Mouse (Mus musculus) brain, embryonic 14.5 days (tissue): ENCODE measurements at regions not wholly inside any gene's neighbourhood (a gene's known extent, or its start where the extent isn't known, plus 50 kb on each side); places are given as distances from the start of the nearest gene placed in this dataset.

Source experiments
- DNase-seq: peaks from one replicate; pipeline ENCODE4 v3.0.0-alpha.2; 2011; ENCODE audit warnings: low read depth
- CTCF ChIP-seq: fragments of 200-500 bp; IDR thresholded peaks from 2 replicates; pipeline ENCODE4 v1.5.1; 2012; ENCODE audit warnings: inconsistent platforms, mild to moderate bottlenecking, moderate library complexity, borderline replicate concordance; ENCODE audit not compliant: insufficient read depth, insufficient read length; ENCODE audit errors: extremely low read depth
- POLR2A ChIP-seq: fragments of 200-500 bp; IDR thresholded peaks from 2 replicates; pipeline ENCODE4 v1.6.1; 2012; ENCODE audit warnings: mild to moderate bottlenecking, inconsistent platforms, borderline replicate concordance; ENCODE audit not compliant: poor library complexity, insufficient read depth, insufficient read length, severe bottlenecking; ENCODE audit errors: extremely low read depth

DNA sequence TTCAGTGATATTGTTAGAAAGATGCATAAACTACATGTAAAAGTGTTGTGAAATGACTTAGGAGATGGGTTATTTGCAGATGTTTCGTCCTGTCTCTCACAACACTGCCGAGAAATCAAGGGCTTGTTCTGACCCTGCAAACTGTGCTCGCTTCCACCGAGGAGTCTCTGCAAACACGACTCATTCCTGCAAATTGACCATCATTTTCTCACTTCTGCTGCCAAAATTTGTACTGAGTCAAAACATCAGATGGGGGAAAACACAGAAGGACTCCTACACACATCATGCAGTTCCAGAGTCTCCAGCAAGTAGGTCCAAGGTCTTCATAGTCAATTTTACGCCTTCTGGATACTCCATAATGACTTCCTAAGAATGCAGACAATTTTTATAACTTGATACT is 109.9 kb upstream of the Qrfpr start:
- no peak for DNase-seq
- TF ChIP-seq CTCF = no peak
- no peak for TF ChIP-seq POLR2A

GRCm38 (mm10) chr3:36330656-36331055 is 108.5 kb upstream of the Qrfpr start:
- DNase-seq = peak; percentile 63

DNA sequence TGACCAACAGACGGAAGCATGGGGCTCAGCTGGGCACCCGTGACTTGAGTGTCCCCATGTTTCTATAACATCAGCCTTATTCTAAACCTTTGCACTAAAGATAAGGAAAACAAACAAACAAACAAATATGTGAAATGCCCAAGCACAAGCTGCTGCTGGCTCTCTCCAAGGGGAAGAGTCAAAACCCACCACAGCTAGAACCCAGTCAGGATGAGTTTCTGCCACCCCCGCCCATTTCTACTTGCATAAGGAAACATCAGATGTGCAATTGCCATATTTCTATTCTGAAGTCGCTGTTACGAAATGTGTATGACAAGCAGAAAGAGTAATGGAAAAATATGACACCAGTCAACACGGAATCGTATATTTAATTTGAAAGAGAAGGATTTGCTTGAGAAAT is 107.5 kb upstream of the Qrfpr start:
- no peak for TF ChIP-seq CTCF
- TF ChIP-seq POLR2A = no peak
- DNase-seq = no peak

More at GRCm38 (mm10) chr3:36330656-36331055, 108.5 kb upstream of the Qrfpr start:
- TF ChIP-seq POLR2A = no peak
- TF ChIP-seq CTCF = peak; percentile 48; the same call in 1 of the 2 replicates

GRCm38 (mm10) chr3:36328927-36329326 is 106.8 kb upstream of the Qrfpr start:
- TF ChIP-seq POLR2A (no peak), CTCF (no peak)
- no peak for DNase-seq

DNA sequence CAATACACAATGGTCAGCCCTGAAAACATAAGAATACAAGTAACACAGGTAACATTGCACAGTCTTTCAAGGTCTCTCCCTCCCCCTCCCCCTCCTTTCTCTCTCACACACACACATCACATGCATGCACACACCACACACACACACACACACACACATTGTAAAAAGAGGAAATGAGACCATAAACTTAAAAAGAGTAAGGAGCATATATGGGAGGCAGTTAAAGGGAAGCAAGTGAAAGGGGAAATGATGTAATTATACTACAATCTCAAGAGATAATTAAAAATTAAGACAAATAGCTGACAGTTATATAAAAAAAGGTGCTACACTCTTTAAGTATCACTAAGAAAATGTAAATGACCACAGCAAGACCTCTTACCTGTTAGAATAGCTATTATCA is 96.5 kb upstream of the Qrfpr start:
- DNase-seq = no peak
- TF ChIP-seq POLR2A = no peak
- no peak for TF ChIP-seq CTCF

- TF ChIP-seq POLR2A = no peak
- TF ChIP-seq CTCF = no peak
- no peak for DNase-seq
These were observed 89.2 kb upstream of the Qrfpr start for GRCm38 (mm10) chr3:36311337-36311736.

DNA sequence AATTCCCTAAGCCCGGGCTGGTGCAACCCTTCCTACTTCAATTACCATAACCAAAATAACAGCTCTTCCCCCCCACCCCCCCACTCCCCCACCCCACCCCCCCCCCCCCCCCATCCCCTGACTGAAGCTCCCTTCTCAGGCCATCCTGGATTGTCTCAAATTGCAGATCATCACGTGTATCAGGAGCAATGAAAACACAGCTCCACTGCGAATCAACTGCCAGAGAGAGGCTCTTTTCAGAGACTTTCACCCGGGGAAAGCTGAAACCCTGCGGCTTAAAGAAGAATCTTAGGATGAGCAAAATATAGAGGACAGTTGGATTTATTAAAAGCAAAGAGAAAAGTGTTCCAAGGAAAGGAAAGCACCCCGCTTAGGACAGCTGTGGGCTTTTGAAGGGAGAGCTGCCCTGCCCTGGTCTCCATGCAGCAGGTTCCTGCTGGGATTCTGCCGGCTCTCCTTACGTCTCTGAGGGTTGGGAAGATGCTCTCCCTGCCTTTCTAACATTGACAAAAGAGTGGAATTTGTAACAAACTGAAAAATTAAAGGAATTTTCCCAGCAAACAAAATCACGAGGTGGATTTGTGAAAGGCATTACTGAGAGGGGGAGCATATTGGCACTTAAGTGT is 88.6 kb upstream of the Qrfpr start:
- peak; percentile 38 for DNase-seq
- TF ChIP-seq CTCF = no peak
- no peak for TF ChIP-seq POLR2A

- DNase-seq = peak; percentile 45
- TF ChIP-seq POLR2A (no peak), CTCF (no peak)
These were observed 74.7 kb upstream of the Qrfpr start for GRCm38 (mm10) chr3:36296792-36297191.

DNA sequence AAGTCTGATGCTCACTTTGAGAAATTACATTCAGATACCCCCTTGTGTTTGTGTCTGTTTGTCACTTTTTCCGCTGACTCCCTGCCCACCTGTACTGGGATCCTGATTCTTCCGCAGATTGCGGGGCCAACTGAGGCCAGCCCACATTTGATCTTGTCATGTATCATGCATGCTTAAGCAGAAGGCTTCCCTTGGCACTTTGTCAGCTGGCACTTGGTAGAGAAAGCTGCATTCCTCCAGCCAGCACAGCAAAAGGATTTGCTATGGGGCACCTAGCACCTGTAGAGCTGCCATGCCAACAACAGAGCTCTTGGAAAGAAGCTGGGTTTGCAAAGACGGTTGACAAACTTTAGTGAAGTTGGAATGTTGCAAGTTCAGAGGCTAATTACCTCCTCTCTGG is 69.9 kb upstream of the Qrfpr start:
- no peak for DNase-seq
- no peak for TF ChIP-seq POLR2A
- TF ChIP-seq CTCF = no peak

- DNase-seq = no peak
- TF ChIP-seq POLR2A = no peak
- no peak for TF ChIP-seq CTCF
These were observed 62.0 kb upstream of the Qrfpr start for GRCm38 (mm10) chr3:36284066-36284465.

- DNase-seq = no peak
- no peak for TF ChIP-seq CTCF
These were observed 53.4 kb upstream of the Qrfpr start for GRCm38 (mm10) chr3:36275502-36275901.
